In the genomic region with DNA sequence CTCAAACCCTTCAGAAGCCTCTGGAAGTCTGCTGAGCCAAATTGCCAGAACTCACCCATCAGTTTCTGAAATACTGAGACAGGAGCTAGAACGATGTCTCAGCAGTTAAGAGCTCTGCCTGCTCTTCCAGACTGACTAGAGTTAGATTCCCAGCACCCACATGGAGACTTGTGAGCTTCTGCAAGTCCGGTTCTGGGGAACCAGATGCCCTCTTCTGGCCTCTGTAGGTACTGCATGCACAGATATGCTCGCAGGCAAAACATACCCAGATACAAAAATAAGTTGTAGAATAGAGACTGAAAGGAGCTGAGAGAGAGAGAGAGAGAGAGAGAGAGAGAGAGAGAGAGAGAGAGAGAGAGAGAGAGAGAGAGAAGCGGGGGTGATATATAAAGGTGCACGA, we compare ENCODE assay signal across 10 mouse cellular contexts. TPM values are rescaled to one million over a fixed set of nuclear protein-coding genes. Genes with fewer than 3 reads are reported as not detected.
A peak's percentile ranks its signal among the peaks of the same experiment; 100 is the strongest.
DNase-seq lines count a peak whose midpoint lies in the region; ATAC-seq and TF ChIP-seq lines count a peak whose summit lies in the region.
"Had no signal": no experiment of that assay in that cellular context is flagged by ENCODE, and none has a peak within 500 bp of the region (broad histone marks: within the 10 kb centered on the region; RNA-seq: fewer than 3 reads in every experiment).

No protein-coding gene starts in this region.

- no peaks in the 10 kb centered on the region for H3K36me3 ChIP-seq in heart, adult 2 months (ENCODE audit: control insufficient read depth, insufficient read depth, low read length)
- no peaks in the 10 kb centered on the region for H3K36me3 ChIP-seq in lung, postnatal 0 days (ENCODE audit: insufficient read depth, low read length)
- no peaks in the 10 kb centered on the region for H3K36me3 ChIP-seq in small intestine, adult 2 months (ENCODE audit: control insufficient read depth, insufficient read depth, low read length)
- H3K36me3 ChIP-seq: kidney, embryonic 15.5 days had no signal

- no peaks in the 10 kb centered on the region for H3K79me2 ChIP-seq in heart, adult 2 months (replicated peaks; ENCODE audit: control insufficient read depth, insufficient read depth, low read length)

- TF ChIP-seq EP300 in heart, adult 2 months (IDR thresholded peaks at IDR 0.05; ENCODE audit: insufficient read depth, low read depth, low read length), result no peak
- TF ChIP-seq EP300 in lung, postnatal 0 days (IDR thresholded peaks at IDR 0.05), result no peak

- no peak overlapping the region for H3K9ac ChIP-seq in heart, adult 2 months (ENCODE audit: low read depth, low read length)
- H3K9ac ChIP-seq in lung, postnatal 0 days (replicated peaks; ENCODE audit: low read depth), result no peak overlapping the region
- H3K9ac ChIP-seq: kidney, embryonic 15.5 days had no signal

- H3K4me1 ChIP-seq in heart, adult 2 months (ENCODE audit: control insufficient read depth, insufficient read depth, low read length), result peaks cover 8% of the 10 kb centered on the region
- no peaks in the 10 kb centered on the region for H3K4me1 ChIP-seq in lung, postnatal 0 days (ENCODE audit: insufficient read depth, low read depth, low read length)
- H3K4me1 ChIP-seq in small intestine, adult 2 months (ENCODE audit: control insufficient read depth, insufficient read depth, insufficient read length, low read length), result peaks cover 4% of the 10 kb centered on the region; the same call in 1 of the 2 replicates

- 78% methylated on average over 5 of the region's 5 CpGs for WGBS in heart, adult 2 months
- 70% methylated on average over 5 of the region's 5 CpGs for WGBS in lung, postnatal 0 days
- WGBS in small intestine, adult 2 months, result 83% methylated on average over 5 of the region's 5 CpGs

- DNase-seq in heart, adult 2 months, result no peak
- no peak for DNase-seq in heart, postnatal 10 days
- no peak for DNase-seq in lung, postnatal 0 days (ENCODE audit: low spot score)
- no peak for DNase-seq in lung, adult 18-20 months
- DNase-seq in MEL-GATA-1-ER (ENCODE audit: extremely low read depth, low read depth), result peak; percentile 10
- no peak for DNase-seq in cerebellum, adult 9-10 months
- no peak for DNase-seq in thymus, postnatal 0 days (ENCODE audit: low spot score)
- DNase-seq: gastrocnemius, postnatal 10 days had no signal

- H3K4me3 ChIP-seq in heart, adult 2 months, result no peak overlapping the region
- H3K4me3 ChIP-seq in lung, postnatal 0 days (ENCODE audit: low read depth, low read length), result no peak overlapping the region
- H3K4me3 ChIP-seq in small intestine, adult 2 months (ENCODE audit: low read depth, low read length), result no peak overlapping the region
- H3K4me3 ChIP-seq: kidney, embryonic 15.5 days had no signal

- TF ChIP-seq POLR2A in heart, adult 2 months (IDR thresholded peaks at IDR 0.05; ENCODE audit: insufficient read depth, low read depth, low read length), result no peak
- no peak for TF ChIP-seq POLR2A in small intestine, adult 2 months (IDR thresholded peaks at IDR 0.05; ENCODE audit: low read depth, low read length)

- H3K27me3 ChIP-seq in heart, adult 2 months (ENCODE audit: control insufficient read depth, insufficient read depth, low read length), result no peaks in the 10 kb centered on the region
- H3K27me3 ChIP-seq in lung, postnatal 0 days (replicated peaks; ENCODE audit: insufficient read depth, low read length), result no peaks in the 10 kb centered on the region
- no peaks in the 10 kb centered on the region for H3K27me3 ChIP-seq in small intestine, adult 2 months (ENCODE audit: control insufficient read depth, insufficient read depth, low read length)
- H3K27me3 ChIP-seq: kidney, embryonic 15.5 days had no signal

- no peak overlapping the region for H3K4me2 ChIP-seq in lung, postnatal 0 days (replicated peaks; ENCODE audit: low read depth, low read length)
- H3K4me2 ChIP-seq: kidney, embryonic 15.5 days had no signal

- ATAC-seq in lung, postnatal 0 days, result no peak

- peak; percentile 58 for TF ChIP-seq CTCF in heart, adult 2 months (IDR thresholded peaks at IDR 0.05)
- TF ChIP-seq CTCF in lung, postnatal 0 days (IDR thresholded peaks at IDR 0.05), result peak; percentile 52
- peak; percentile 38; the same call in 1 of the 2 replicates for TF ChIP-seq CTCF in small intestine, adult 2 months (IDR thresholded peaks at IDR 0.05; ENCODE audit: extremely low read depth, insufficient read length, insufficient replicate concordance, low read depth, low read length)

- intact Hi-C loops in heart, adult 2 months (cut with DNase I), result no loop called here
- intact Hi-C loops in heart, postnatal 10 days (cut with DNase I), result no loop called here

- H3K9me3 ChIP-seq in lung, postnatal 0 days (ENCODE audit: low read length), result no peaks in the 10 kb centered on the region
- H3K9me3 ChIP-seq: kidney, embryonic 15.5 days had no signal

- H3K27ac ChIP-seq in heart, adult 2 months, result no peak overlapping the region
- H3K27ac ChIP-seq in lung, postnatal 0 days (ENCODE audit: low read length), result no peak overlapping the region
- no peak overlapping the region for H3K27ac ChIP-seq in small intestine, adult 2 months (ENCODE audit: insufficient read depth, low read depth, low read length)
- H3K27ac ChIP-seq: kidney, embryonic 15.5 days had no signal

RNA-seq across cellular contexts. Expression of a gene that starts 24.5 kb away (rescaled TPM):
- total RNA-seq in heart, adult 2 months (2021), result 1 to 10 TPM; 7.0 to 8.5 TPM
- 2.3 and 3.0 TPM in 2 replicates for polyA plus RNA-seq in heart, adult 2 months (2012; rRNA removed)
- 1 to 10 TPM; 6.1 to 6.4 TPM for total RNA-seq in heart, postnatal 10 days (2021)
- 1.1 and 1.2 TPM in 2 replicates for polyA plus RNA-seq in lung, postnatal 0 days (2015; fragmentation: Nextera tagmentation; extraction: Ambion mirVana)
- polyA plus RNA-seq in small intestine, adult 2 months (2012; rRNA removed), result 0.88 and 1.3 TPM in 2 replicates
- 6.2 and 7.8 TPM in 2 replicates for polyA plus RNA-seq in thymus, postnatal 0 days (2015; fragmentation: Nextera tagmentation; extraction: Ambion mirVana)

RNA-seq across cellular contexts. Expression of a gene that starts 47.4 kb away (rescaled TPM):
- 10 to 100 TPM; 86.5 to 94.7 TPM for total RNA-seq in heart, adult 2 months (2021)
- 103 and 104 TPM in 2 replicates for polyA plus RNA-seq in heart, adult 2 months (2012; rRNA removed)
- total RNA-seq in heart, postnatal 10 days (2021), result 10 to 100 TPM; 84.5 to 86.0 TPM
- polyA plus RNA-seq in lung, postnatal 0 days (2015; fragmentation: Nextera tagmentation; extraction: Ambion mirVana), result 126 and 127 TPM in 2 replicates
- polyA plus RNA-seq in small intestine, adult 2 months (2012; rRNA removed), result 74.3 and 82.0 TPM in 2 replicates
- 153 and 160 TPM in 2 replicates for polyA plus RNA-seq in thymus, postnatal 0 days (2015; fragmentation: Nextera tagmentation; extraction: Ambion mirVana)
